Comparison of ENCODE assay signal across 10 mouse cellular contexts in genomic region chr3:57293925-57294324, GRCm38 (mm10). TPM values are rescaled to one million over a fixed set of nuclear protein-coding genes. Genes with fewer than 3 reads are reported as not detected.
DNase-seq lines count a peak whose midpoint lies in the region; ATAC-seq and TF ChIP-seq lines count a peak whose summit lies in the region.
"Had no signal": no experiment of that assay in that cellular context is flagged by ENCODE, and none has a peak within 500 bp of the region (broad histone marks: within the 10 kb centered on the region; RNA-seq: fewer than 3 reads in every experiment).

No protein-coding gene starts in this region.

- peak overlapping the region; percentile 47; the same call in 1 of the 2 replicates for H3K27ac ChIP-seq in heart, embryonic 10.5 days
- no peak overlapping the region for H3K27ac ChIP-seq in lung, embryonic 14.5 days (ENCODE audit: low read depth)
- H3K27ac ChIP-seq in heart, embryonic 14.5 days (replicated peaks in 1 of 2; ENCODE audit: control insufficient read depth in 1 of 2, insufficient read depth in 1 of 2, low read depth in 2 of 2, low read length in 2 of 2) = peak overlapping the region; percentile 87 to 98
- peak overlapping the region; percentile 85 for H3K27ac ChIP-seq in small intestine, adult 2 months (ENCODE audit: insufficient read depth, low read depth, low read length)
- H3K27ac ChIP-seq in cerebellum, adult 2 months (ENCODE audit: insufficient read depth, low read length) = no peak overlapping the region

- no peak overlapping the region for H3K9ac ChIP-seq in lung, embryonic 14.5 days
- H3K9ac ChIP-seq in heart, embryonic 14.5 days (ENCODE audit: low read length) = peak overlapping the region; percentile 73

- no peak for TF ChIP-seq POLR2A in small intestine, adult 2 months (IDR thresholded peaks at IDR 0.05; ENCODE audit: low read depth, low read length)
- no peak for TF ChIP-seq POLR2A in cerebellum, adult 2 months (IDR thresholded peaks at IDR 0.05; ENCODE audit: borderline replicate concordance, insufficient read depth, low read length)

- H3K9me3 ChIP-seq in heart, embryonic 10.5 days = no peaks in the 10 kb centered on the region
- no peaks in the 10 kb centered on the region for H3K9me3 ChIP-seq in lung, embryonic 14.5 days (ENCODE audit: low read depth, low read length)
- no peaks in the 10 kb centered on the region for H3K9me3 ChIP-seq in heart, embryonic 14.5 days (ENCODE audit: control insufficient read depth, low read length)

- no peak for ATAC-seq in lung, embryonic 14.5 days (ENCODE audit: insufficient read depth)
- no peak for ATAC-seq in heart, embryonic 14.5 days (ENCODE audit: insufficient number of reproducible peaks, insufficient read depth, low FRiP score, low read depth)
- ATAC-seq: CD4-positive, CD25-positive, alpha-beta regulatory T cell, adult 4 months had no signal

- peak overlapping the region; percentile 31 for H3K4me2 ChIP-seq in lung, embryonic 14.5 days
- peak overlapping the region; percentile 53 for H3K4me2 ChIP-seq in heart, embryonic 14.5 days (ENCODE audit: low read length)

- H3K27me3 ChIP-seq in heart, embryonic 10.5 days (ENCODE audit: insufficient read depth, poor library complexity, severe bottlenecking) = no peaks in the 10 kb centered on the region
- no peaks in the 10 kb centered on the region for H3K27me3 ChIP-seq in lung, embryonic 14.5 days (ENCODE audit: insufficient read depth, low read length)
- no peaks in the 10 kb centered on the region for H3K27me3 ChIP-seq in heart, embryonic 14.5 days (ENCODE audit: control insufficient read depth, insufficient read depth, low read length)
- H3K27me3 ChIP-seq in small intestine, adult 2 months (ENCODE audit: control insufficient read depth, insufficient read depth, low read length) = no peaks in the 10 kb centered on the region
- no peaks in the 10 kb centered on the region for H3K27me3 ChIP-seq in cerebellum, adult 2 months (ENCODE audit: control insufficient read depth, insufficient read depth, low read length)

- WGBS in heart, embryonic 10.5 days = 60% methylated on average over 4 of the region's 4 CpGs
- 43% methylated on average over 4 of the region's 4 CpGs for WGBS in lung, embryonic 14.5 days
- WGBS in heart, embryonic 14.5 days = 43% methylated on average over 4 of the region's 4 CpGs
- WGBS in small intestine, adult 2 months = 59% methylated on average over 4 of the region's 4 CpGs
- WGBS in cerebellum, adult 2 months = 78% methylated on average over 4 of the region's 4 CpGs

- H3K4me3 ChIP-seq in heart, embryonic 10.5 days = peak overlapping the region; percentile 29; the same call in 1 of the 2 replicates
- peak overlapping the region; percentile 22; the same call in 1 of the 2 replicates for H3K4me3 ChIP-seq in lung, embryonic 14.5 days (ENCODE audit: low read depth, low read length)
- peak overlapping the region; percentile 43 to 56 for H3K4me3 ChIP-seq in heart, embryonic 14.5 days (ENCODE audit: control insufficient read depth in 1 of 2, insufficient read depth in 1 of 2, low read depth in 1 of 2, low read length in 2 of 2)
- no peak overlapping the region for H3K4me3 ChIP-seq in small intestine, adult 2 months (ENCODE audit: low read depth, low read length)
- no peak overlapping the region for H3K4me3 ChIP-seq in cerebellum, adult 2 months (replicated peaks; ENCODE audit: insufficient read depth, low read depth, low read length)

- intact Hi-C loops in heart, postnatal 36 days (cut with DNase I) = loop anchor here (2.0 kb wide), 2 partner anchors 27 to 41 kb away; no protein-coding TSS in a partner anchor

- no peak for TF ChIP-seq CTCF in lung, embryonic 14.5 days (IDR thresholded peaks at IDR 0.05; ENCODE audit: low read depth)
- TF ChIP-seq CTCF in small intestine, adult 2 months (IDR thresholded peaks at IDR 0.05; ENCODE audit: extremely low read depth, insufficient read length, insufficient replicate concordance, low read depth, low read length) = no peak
- TF ChIP-seq CTCF in cerebellum, adult 2 months (IDR thresholded peaks at IDR 0.05; ENCODE audit: borderline replicate concordance, insufficient read depth, low read depth, low read length) = no peak

- no peaks in the 10 kb centered on the region; the same call in 1 of the 2 replicates for H3K4me1 ChIP-seq in heart, embryonic 10.5 days
- H3K4me1 ChIP-seq in lung, embryonic 14.5 days (ENCODE audit: insufficient read depth) = peaks cover 12% of the 10 kb centered on the region; the same call in 1 of the 2 replicates
- peaks cover 0 to 5% of the 10 kb centered on the region in 2 experiments; a peak in 2 of 4 replicates for H3K4me1 ChIP-seq in heart, embryonic 14.5 days (ENCODE audit: control insufficient read depth in 2 of 2, insufficient read depth in 2 of 2, low read length in 2 of 2)
- no peaks in the 10 kb centered on the region for H3K4me1 ChIP-seq in small intestine, adult 2 months (ENCODE audit: control insufficient read depth, insufficient read depth, insufficient read length, low read length)
- peaks cover 4% of the 10 kb centered on the region; the same call in 1 of the 2 replicates for H3K4me1 ChIP-seq in cerebellum, adult 2 months (ENCODE audit: control insufficient read depth, insufficient read depth, low read length)

- H3K36me3 ChIP-seq in heart, embryonic 10.5 days = no peaks in the 10 kb centered on the region
- H3K36me3 ChIP-seq in lung, embryonic 14.5 days (ENCODE audit: insufficient read depth) = no peaks in the 10 kb centered on the region
- peaks cover 11% of the 10 kb centered on the region for H3K36me3 ChIP-seq in heart, embryonic 14.5 days (ENCODE audit: control insufficient read depth, insufficient read depth, low read length)
- H3K36me3 ChIP-seq in small intestine, adult 2 months (ENCODE audit: control insufficient read depth, insufficient read depth, low read length) = no peaks in the 10 kb centered on the region

- no peak for DNase-seq in heart, embryonic 10.5 days (ENCODE audit: low spot score)
- DNase-seq in heart, postnatal 36 days = no peak
- DNase-seq in lung, embryonic 14.5 days = peak; percentile 17
- DNase-seq in lung, adult 18-20 months = no peak
- no peak for DNase-seq in thymus, postnatal 25 days
- DNase-seq in cerebellum, adult 2 months = no peak
- DNase-seq: thymus, adult 18-20 months had no signal

RNA-seq across cellular contexts. Expression of gene Tm4sf1, which starts 7.9 kb away (rescaled TPM):
- 27.3 and 78.6 TPM in 2 replicates for polyA plus RNA-seq in heart, embryonic 10.5 days (2016; fragmentation: Nextera tagmentation; extraction: Ambion mirVana)
- total RNA-seq in heart, postnatal 36 days (2021) = 10 to 100 TPM; 93.9 to 95.5 TPM
- 53.8 and 60.9 TPM in 2 replicates for polyA plus RNA-seq in lung, embryonic 14.5 days (2014; fragmentation: Nextera tagmentation; extraction: Ambion mirVana)
- polyA plus RNA-seq in heart, embryonic 14.5 days (2014; fragmentation: Nextera tagmentation; extraction: Ambion mirVana) = 308 and 338 TPM in 2 replicates
- 4.0 and 8.5 TPM in 2 replicates for polyA plus RNA-seq in small intestine, adult 2 months (2012; rRNA removed)
- polyA plus RNA-seq in cerebellum, adult 2 months (2012; rRNA removed) = 28.0 and 30.8 TPM in 2 replicates

Comparison
In these comparisons a context has a peak if more than half of its experiments do, and no peak if none do; other contexts are left out.
1. H3K27ac ChIP-seq: peak in heart, embryonic 10.5 days (single experiment), heart, embryonic 14.5 days (2 of 2) and small intestine, adult 2 months (single experiment); none in lung, embryonic 14.5 days (single experiment) and cerebellum, adult 2 months (single experiment).
2. H3K4me3 ChIP-seq: peak in heart, embryonic 10.5 days (single experiment), lung, embryonic 14.5 days (single experiment) and heart, embryonic 14.5 days (2 of 2); none in small intestine, adult 2 months (single experiment) and cerebellum, adult 2 months (single experiment).